Mouse (Mus musculus): ENCODE results near the gene Irf4. TPM values are rescaled to one million over a fixed set of nuclear protein-coding genes. Genes with fewer than 3 reads are reported as not detected.

Irf4 gene
- polyA plus RNA-seq, 1 experiment from 2014 or later, result 0.12 TPM

DNA sequence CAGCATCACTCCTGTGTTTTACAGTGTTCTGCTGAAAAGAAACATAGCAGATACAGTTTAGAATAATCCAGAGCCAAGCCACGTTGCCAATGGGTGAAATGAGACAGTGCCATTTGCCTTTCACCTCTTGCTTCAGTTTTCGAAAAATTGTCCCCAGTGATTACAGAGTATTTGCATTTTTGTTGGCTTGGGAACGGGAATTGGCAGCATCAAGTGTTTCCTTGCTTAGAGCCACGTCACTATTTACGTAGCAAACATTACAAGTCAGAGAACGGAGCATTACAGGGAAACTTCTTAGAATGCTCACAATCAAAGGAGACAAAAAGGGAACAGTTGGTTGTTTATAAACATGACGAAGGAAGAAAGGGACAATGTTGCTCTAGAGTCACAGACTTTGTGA is 3.9 kb upstream of the Irf4 start:
- Histone ChIP-seq H3K4me3 (ENCODE audit: low read depth, low read length) (no peak overlapping the region), H3K27ac (ENCODE audit: low read depth, low read length) (no peak overlapping the region), H3K4me1 (replicated peaks; ENCODE audit: control insufficient read depth, insufficient read depth, low read length) (0 out of 2 replicates have a peak, but pooled peaks cover 3% of the 10 kb centered on the region), H3K27me3 (replicated peaks; ENCODE audit: control insufficient read depth, insufficient read depth, low read length) (peaks cover 34% of the 10 kb centered on the region), H3K36me3 (ENCODE audit: control insufficient read depth, insufficient read depth) (no peaks in the 10 kb centered on the region), H3K4me2 (replicated peaks; ENCODE audit: low read depth) (no peak overlapping the region), H3K9me3 (ENCODE audit: control insufficient read depth) (no peaks in the 10 kb centered on the region), H3K9ac (ENCODE audit: low read depth, low read length) (no peak overlapping the region)
- WGBS, result 49% methylated on average over 7 of the region's 7 CpGs
- ATAC-seq, result no peak
- no peak for TF ChIP-seq CTCF (IDR thresholded peaks at IDR 0.05; ENCODE audit: low read depth)

DNA sequence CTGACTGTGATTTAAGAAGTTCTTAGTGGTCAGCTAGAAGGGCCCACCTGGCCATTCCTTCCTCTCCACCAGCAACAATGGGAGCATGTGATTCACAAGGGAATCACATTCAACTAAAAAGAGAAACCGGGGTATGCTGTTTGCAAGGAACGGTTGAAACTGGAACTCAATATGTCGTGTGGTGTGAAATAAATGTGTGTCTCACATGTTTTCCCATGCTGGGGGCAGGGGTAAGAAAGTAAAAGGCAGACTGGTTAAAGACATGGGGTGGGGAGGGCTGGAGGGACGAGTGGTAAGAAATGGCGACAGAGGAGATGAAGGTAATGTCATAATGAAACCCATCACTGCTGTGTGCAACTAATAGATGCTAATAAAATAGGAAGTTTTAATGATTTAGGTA is 2.0 kb upstream of the Irf4 start:
- no peak overlapping the region for H3K4me3 ChIP-seq (ENCODE audit: low read depth, low read length)
- H3K4me2 ChIP-seq (replicated peaks; ENCODE audit: low read depth), result no peak overlapping the region
- H3K27ac ChIP-seq (ENCODE audit: low read depth, low read length), result no peak overlapping the region
- H3K9me3 ChIP-seq (ENCODE audit: control insufficient read depth), result no peaks in the 10 kb centered on the region
- no peak for TF ChIP-seq CTCF (IDR thresholded peaks at IDR 0.05; ENCODE audit: low read depth)
- no peak overlapping the region for H3K9ac ChIP-seq (ENCODE audit: low read depth, low read length)
- H3K36me3 ChIP-seq (ENCODE audit: control insufficient read depth, insufficient read depth), result no peaks in the 10 kb centered on the region
- H3K4me1 ChIP-seq (replicated peaks; ENCODE audit: control insufficient read depth, insufficient read depth, low read length), result 0 out of 2 replicates have a peak, but pooled peaks cover 3% of the 10 kb centered on the region
- peaks cover 53% of the 10 kb centered on the region for H3K27me3 ChIP-seq (replicated peaks; ENCODE audit: control insufficient read depth, insufficient read depth, low read length)
- ATAC-seq, result no peak
- WGBS, result 82% methylated on average over 5 of the region's 5 CpGs

- H3K9me3 ChIP-seq (ENCODE audit: control insufficient read depth), result no peaks in the 10 kb centered on the region
- no peak overlapping the region for H3K27ac ChIP-seq (ENCODE audit: low read depth, low read length)
- H3K4me2 ChIP-seq (replicated peaks; ENCODE audit: low read depth), result no peak overlapping the region
- WGBS, result 57% methylated on average over 11 of the region's 11 CpGs
- ATAC-seq, result no peak
- H3K4me1 ChIP-seq (replicated peaks; ENCODE audit: control insufficient read depth, insufficient read depth, low read length), result 0 out of 2 replicates have a peak, but pooled peaks cover 3% of the 10 kb centered on the region
- H3K36me3 ChIP-seq (ENCODE audit: control insufficient read depth, insufficient read depth), result no peaks in the 10 kb centered on the region
- TF ChIP-seq CTCF (IDR thresholded peaks at IDR 0.05; ENCODE audit: low read depth), result no peak
- peaks cover 53% of the 10 kb centered on the region for H3K27me3 ChIP-seq (replicated peaks; ENCODE audit: control insufficient read depth, insufficient read depth, low read length)
- no peak overlapping the region for H3K4me3 ChIP-seq (ENCODE audit: low read depth, low read length)
- H3K9ac ChIP-seq (ENCODE audit: low read depth, low read length), result no peak overlapping the region
Observed at GRCm38 (mm10) chr13:30747504-30747903, 1.5 kb upstream of the Irf4 start.

DNA sequence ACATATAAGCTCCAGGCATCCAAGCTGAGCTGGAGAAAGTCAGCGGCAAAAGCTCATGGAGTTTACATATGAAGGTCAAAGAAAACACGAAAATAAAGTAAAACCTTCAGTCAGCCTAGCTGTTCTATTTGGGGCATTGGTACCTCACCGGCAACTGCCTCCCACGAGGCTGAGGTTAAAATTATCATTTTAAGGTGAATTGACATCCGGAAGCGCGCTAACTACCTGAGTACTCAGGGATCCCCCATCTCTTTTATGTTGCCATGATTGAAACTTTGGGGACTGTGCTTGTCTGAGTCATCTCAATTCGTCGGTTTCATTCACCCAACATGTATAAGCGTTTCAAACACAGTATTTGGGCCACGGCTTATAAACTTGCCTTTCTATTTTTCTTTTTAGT is 705 bp upstream of the Irf4 start:
- H3K4me1 ChIP-seq (replicated peaks; ENCODE audit: control insufficient read depth, insufficient read depth, low read length), result 0 out of 2 replicates have a peak, but pooled peaks cover 3% of the 10 kb centered on the region
- H3K9ac ChIP-seq (ENCODE audit: low read depth, low read length), result no peak overlapping the region
- peaks cover 53% of the 10 kb centered on the region for H3K27me3 ChIP-seq (replicated peaks; ENCODE audit: control insufficient read depth, insufficient read depth, low read length)
- H3K36me3 ChIP-seq (ENCODE audit: control insufficient read depth, insufficient read depth), result no peaks in the 10 kb centered on the region
- no peaks in the 10 kb centered on the region for H3K9me3 ChIP-seq (ENCODE audit: control insufficient read depth)
- H3K4me3 ChIP-seq (ENCODE audit: low read depth, low read length), result no peak overlapping the region
- ATAC-seq, result no peak
- TF ChIP-seq CTCF (IDR thresholded peaks at IDR 0.05; ENCODE audit: low read depth), result no peak
- H3K27ac ChIP-seq (ENCODE audit: low read depth, low read length), result no peak overlapping the region
- WGBS, result 57% methylated on average over 11 of the region's 11 CpGs
- H3K4me2 ChIP-seq (replicated peaks; ENCODE audit: low read depth), result no peak overlapping the region

DNA sequence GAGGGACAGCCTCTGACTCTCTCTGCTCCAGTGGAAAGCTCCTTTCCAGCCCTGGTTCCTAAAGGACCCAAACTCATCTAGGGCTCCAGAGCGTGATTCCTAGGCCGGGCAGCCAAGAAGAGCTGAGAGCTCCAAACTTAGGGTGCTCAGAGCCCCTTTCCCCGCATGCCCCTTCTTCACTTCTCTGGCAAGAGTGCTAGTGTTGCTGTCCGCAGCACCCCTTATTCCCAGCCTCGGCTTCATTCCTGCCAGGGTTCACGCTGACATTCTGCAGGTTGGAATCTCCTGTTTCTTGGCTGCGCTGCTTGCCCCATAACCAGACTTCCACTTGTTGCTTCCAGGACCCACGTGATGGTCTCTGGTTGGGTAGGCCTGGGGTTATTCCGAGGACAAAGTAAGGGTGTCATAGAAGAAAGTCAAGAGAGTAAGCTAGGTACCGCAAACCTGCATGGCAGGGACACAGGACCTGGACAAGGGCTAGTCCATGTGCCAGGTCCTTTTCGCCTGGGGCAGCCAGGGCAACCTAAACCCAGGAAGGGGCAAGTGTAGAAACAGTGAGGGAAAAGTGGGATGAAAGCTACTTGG is 623 bp downstream of the Irf4 start:
- no peak for TF ChIP-seq CTCF (IDR thresholded peaks at IDR 0.05; ENCODE audit: low read depth)
- 8% methylated on average over 11 of the region's 11 CpGs for WGBS
- Histone ChIP-seq H3K9me3 (ENCODE audit: control insufficient read depth) (no peaks in the 10 kb centered on the region), H3K9ac (ENCODE audit: low read depth, low read length) (no peak overlapping the region; the same call in 1 of the 2 replicates), H3K36me3 (ENCODE audit: control insufficient read depth, insufficient read depth) (no peaks in the 10 kb centered on the region), H3K27ac (ENCODE audit: low read depth, low read length) (no peak overlapping the region), H3K4me3 (ENCODE audit: low read depth, low read length) (peak overlapping the region; percentile 34), H3K27me3 (replicated peaks; ENCODE audit: control insufficient read depth, insufficient read depth, low read length) (peaks cover 53% of the 10 kb centered on the region), H3K4me1 (replicated peaks; ENCODE audit: control insufficient read depth, insufficient read depth, low read length) (0 out of 2 replicates have a peak, but pooled peaks cover 3% of the 10 kb centered on the region), H3K4me2 (replicated peaks; ENCODE audit: low read depth) (peak overlapping the region; percentile 70)
- no peak for ATAC-seq

DNA sequence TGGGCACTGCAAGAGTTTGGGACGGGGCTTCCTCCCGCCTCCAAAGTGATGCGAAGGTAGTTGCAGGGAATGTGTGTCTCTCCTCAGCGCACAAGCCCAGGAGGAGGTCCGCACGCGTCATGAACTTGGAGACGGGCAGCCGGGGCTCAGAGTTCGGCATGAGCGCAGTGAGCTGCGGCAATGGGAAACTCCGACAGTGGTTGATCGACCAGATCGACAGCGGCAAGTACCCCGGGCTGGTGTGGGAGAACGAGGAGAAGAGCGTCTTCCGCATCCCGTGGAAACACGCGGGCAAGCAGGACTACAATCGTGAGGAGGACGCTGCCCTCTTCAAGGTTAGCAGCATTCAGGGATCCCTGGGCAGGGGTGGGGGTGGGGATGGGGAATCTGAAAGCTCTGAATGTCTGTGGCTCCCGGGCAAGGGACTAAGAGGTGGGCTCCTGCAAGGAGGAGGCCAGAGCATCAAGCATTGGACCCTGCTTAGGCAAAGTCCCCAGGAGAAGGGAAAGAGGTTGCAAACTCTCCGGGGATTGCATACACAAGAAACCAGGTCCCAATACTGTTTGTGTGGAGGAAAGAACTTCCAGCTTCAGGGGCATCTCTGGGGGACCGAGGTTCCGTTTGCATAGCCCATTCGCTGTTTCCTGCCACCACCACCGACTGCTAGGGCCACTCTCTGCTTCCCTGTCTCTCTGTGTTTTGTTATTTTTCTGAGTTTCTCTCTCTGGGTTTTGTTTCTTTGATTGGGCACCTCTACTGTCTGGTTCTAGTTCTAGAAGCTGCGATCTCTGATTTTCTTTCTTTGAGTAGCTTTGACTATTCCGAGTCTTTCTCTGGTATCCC is 1.7 kb downstream of the Irf4 start:
- 0 out of 2 replicates have a peak, but pooled peaks cover 3% of the 10 kb centered on the region for H3K4me1 ChIP-seq (replicated peaks; ENCODE audit: control insufficient read depth, insufficient read depth, low read length)
- no peaks in the 10 kb centered on the region for H3K9me3 ChIP-seq (ENCODE audit: control insufficient read depth)
- no peak overlapping the region for H3K27ac ChIP-seq (ENCODE audit: low read depth, low read length)
- peaks cover 53% of the 10 kb centered on the region for H3K27me3 ChIP-seq (replicated peaks; ENCODE audit: control insufficient read depth, insufficient read depth, low read length)
- no peak overlapping the region for H3K9ac ChIP-seq (ENCODE audit: low read depth, low read length)
- 5% methylated on average over 33 of the region's 33 CpGs for WGBS
- peak overlapping the region; percentile 50 for H3K4me2 ChIP-seq (replicated peaks; ENCODE audit: low read depth)
- H3K4me3 ChIP-seq (ENCODE audit: low read depth, low read length), result peak overlapping the region; percentile 29
- H3K36me3 ChIP-seq (ENCODE audit: control insufficient read depth, insufficient read depth), result no peaks in the 10 kb centered on the region
- ATAC-seq, result no peak
- TF ChIP-seq CTCF (IDR thresholded peaks at IDR 0.05; ENCODE audit: low read depth), result no peak
